Mouse (Mus musculus): ENCODE data around the gene Gm3239.
"Not testable (repeated sequence)": the region's sequence is repeated elsewhere in the genome, so short reads cannot be mapped to it uniquely, and the experiment has no call there.

Gene Gm3239

GRCm38 (mm10) chr14:4663892-4664291 lies at the start of gene Gm3239:
Gene Gm3239 (plus strand): TSS chr14:4664192.
- not testable (repeated sequence) for H3K4me1 ChIP-seq (replicated peaks; ENCODE audit: low read depth, low read length); H3K36me3 ChIP-seq (ENCODE audit: insufficient read depth, low read length); H3K4me3 ChIP-seq (replicated peaks; ENCODE audit: low read length); H3K9me3 ChIP-seq (ENCODE audit: low read length); H3K27me3 ChIP-seq (ENCODE audit: insufficient read depth, low read length)

- not testable (repeated sequence) for H3K27me3 ChIP-seq (ENCODE audit: insufficient read depth, low read length); H3K9me3 ChIP-seq (ENCODE audit: low read length); H3K36me3 ChIP-seq (ENCODE audit: insufficient read depth, low read length); H3K4me3 ChIP-seq (replicated peaks; ENCODE audit: low read length); H3K4me1 ChIP-seq (replicated peaks; ENCODE audit: low read depth, low read length)
Measured at GRCm38 (mm10) chr14:4632052-4632451, 31.9 kb upstream of the Gm3239 start, which contains the start of gene Gm8159. Gene Gm8159 (plus strand): TSS chr14:4632352.

- H3K4me3 ChIP-seq (replicated peaks; ENCODE audit: low read length); H3K36me3 ChIP-seq (ENCODE audit: insufficient read depth, low read length); H3K4me1 ChIP-seq (replicated peaks; ENCODE audit: low read depth, low read length); H3K9me3 ChIP-seq (ENCODE audit: low read length); H3K27me3 ChIP-seq (ENCODE audit: insufficient read depth, low read length): not testable (repeated sequence)
Measured at GRCm38 (mm10) chr14:4649309-4649708, 14.7 kb upstream of the Gm3239 start.

GRCm38 (mm10) chr14:4650324-4650723 lies 13.7 kb upstream of the Gm3239 start:
- not testable (repeated sequence) for H3K4me3 ChIP-seq (replicated peaks; ENCODE audit: low read length); H3K27me3 ChIP-seq (ENCODE audit: insufficient read depth, low read length); H3K9me3 ChIP-seq (ENCODE audit: low read length); H3K36me3 ChIP-seq (ENCODE audit: insufficient read depth, low read length); H3K4me1 ChIP-seq (replicated peaks; ENCODE audit: low read depth, low read length)

- not testable (repeated sequence) for H3K27me3 ChIP-seq (ENCODE audit: insufficient read depth, low read length); H3K4me3 ChIP-seq (replicated peaks; ENCODE audit: low read length); H3K9me3 ChIP-seq (ENCODE audit: low read length); H3K36me3 ChIP-seq (ENCODE audit: insufficient read depth, low read length); H3K4me1 ChIP-seq (replicated peaks; ENCODE audit: low read depth, low read length)
Measured at GRCm38 (mm10) chr14:4708938-4709337, 44.9 kb downstream of the Gm3239 start, which contains the start of gene Gm7876. Gene Gm7876 (plus strand): TSS chr14:4709238.
